Mouse (Mus musculus) cerebellum, adult 2 months (tissue): Measurements from ENCODE around the gene H2afy2. TPM values are rescaled to one million over a fixed set of nuclear protein-coding genes. Genes with fewer than 3 reads are reported as not detected.

Experiments used
- DNase-seq, 2 experiments: peaks; one replicate each; pipeline ENCODE4 v3.0.0; 2021
- H3K27ac ChIP-seq: fragments of 200-500 bp; 2 replicates; pipeline ENCODE4 v1.5.1; 2012; ENCODE audit warnings: low read length, control low read depth, inconsistent platforms; ENCODE audit not compliant: insufficient read depth
- H3K27me3 ChIP-seq: fragments of 200-500 bp; 2 replicates; pipeline ENCODE4 v1.6.1; 2012; ENCODE audit warnings: inconsistent platforms, mild to moderate bottlenecking, low read length, moderate library complexity; ENCODE audit not compliant: control insufficient read depth, insufficient read depth
- H3K4me1 ChIP-seq: fragments of 200-500 bp; 2 replicates; pipeline ENCODE4 v1.6.1; 2011; ENCODE audit warnings: low read length; ENCODE audit not compliant: control insufficient read depth, insufficient read depth
- H3K4me3 ChIP-seq: fragments of 200-500 bp; replicated peaks from 2 replicates; pipeline ENCODE3; 2011; ENCODE audit warnings: mild to moderate bottlenecking, low read depth, low read length, control low read depth; ENCODE audit not compliant: insufficient read depth
- CTCF ChIP-seq: fragments of 200-500 bp; IDR thresholded peaks from 2 replicates; pipeline ENCODE4 v1.5.1; 2011; ENCODE audit warnings: low read depth, mild to moderate bottlenecking, control low read depth, low read length, moderate library complexity, borderline replicate concordance; ENCODE audit not compliant: insufficient read depth
- POLR2A ChIP-seq: fragments of 200-500 bp; IDR thresholded peaks from 2 replicates; pipeline ENCODE4 v1.6.1; 2011; ENCODE audit warnings: low read length, control low read depth, borderline replicate concordance; ENCODE audit not compliant: insufficient read depth
- WGBS: fragments of 180-500 bp; shearing (Covaris S2); methylation state at CpG from one replicate; pipeline ENCODE4 v1.1.7; 2018; 5-methylcytosine and 5-hydroxymethylcytosine counted together
- polyA plus RNA-seq: library from polyadenylated mRNA; depleted of rRNA; stranded (reverse); fragments of >200 nt; gene quantifications from 2 replicates; pipeline ENCODE4 v1.2.3, GENCODE M21; 2012; rRNA removed

The H2afy2 gene
- polyA plus RNA-seq, result 20.8 and 23.0 TPM in 2 replicates

- WGBS, result under 1% methylated on average over 50 of the region's 50 CpGs
- Histone ChIP-seq H3K27me3 (no peaks in the 10 kb centered on the region), H3K4me3 (peak within 1 kb of the TSS; percentile 64), H3K4me1 (no peaks in the 10 kb centered on the region; the same call in 1 of the 2 replicates), H3K27ac (peak within 1 kb of the TSS; percentile 97)
- 0 out of 2 replicates have a peak, but pooled peaks have one; percentile 30 for TF ChIP-seq CTCF
- 0 out of 2 replicates have a peak, but pooled peaks have one; percentile 27 for TF ChIP-seq POLR2A
- peak; percentile 86 to 87 for DNase-seq
These were observed at the start of gene H2afy2 for GRCm38 (mm10) chr10:61783621-61784251. Gene H2afy2 (minus strand): TSS chr10:61784147.

- H3K4me1 ChIP-seq, result no peaks in the 10 kb centered on the region
- H3K27me3 ChIP-seq, result no peaks in the 10 kb centered on the region
- no peak for TF ChIP-seq CTCF
- no peak for TF ChIP-seq POLR2A
- 64% methylated on average over 11 of the region's 11 CpGs for WGBS
- DNase-seq, result peak in 1 of 2 experiments; percentile 11
- H3K27ac ChIP-seq, result no peak overlapping the region
- no peak overlapping the region for H3K4me3 ChIP-seq
These were observed 48.8 kb upstream of the H2afy2 start for GRCm38 (mm10) chr10:61832713-61833112.

- no peak for TF ChIP-seq CTCF
- no peak for TF ChIP-seq POLR2A
- WGBS, result 92% methylated on average over 6 of the region's 6 CpGs
- DNase-seq, result no peak
These were observed 47.8 kb upstream of the H2afy2 start for GRCm38 (mm10) chr10:61831741-61832140.

GRCm38 (mm10) chr10:61831251-61831650 lies 47.3 kb upstream of the H2afy2 start:
- DNase-seq, result no peak
- no peak overlapping the region for H3K27ac ChIP-seq
- H3K4me3 ChIP-seq, result no peak overlapping the region
- TF ChIP-seq POLR2A (no peak), CTCF (no peak)
- WGBS, result 76% methylated on average over 12 of the region's 12 CpGs
- H3K4me1 ChIP-seq, result no peaks in the 10 kb centered on the region
- no peaks in the 10 kb centered on the region for H3K27me3 ChIP-seq

More at GRCm38 (mm10) chr10:61831741-61832140, 47.8 kb upstream of the H2afy2 start:
- H3K4me1 ChIP-seq, result no peaks in the 10 kb centered on the region
- no peaks in the 10 kb centered on the region for H3K27me3 ChIP-seq
- no peak overlapping the region for H3K4me3 ChIP-seq
- H3K27ac ChIP-seq, result no peak overlapping the region

- H3K4me1 ChIP-seq, result no peaks in the 10 kb centered on the region
- 58% methylated on average over 9 of the region's 9 CpGs for WGBS
These were observed 46.9 kb upstream of the H2afy2 start for GRCm38 (mm10) chr10:61830817-61831216.

GRCm38 (mm10) chr10:61829046-61829445 lies 45.1 kb upstream of the H2afy2 start:
- no peaks in the 10 kb centered on the region for H3K4me1 ChIP-seq
- H3K27me3 ChIP-seq, result no peaks in the 10 kb centered on the region
- no peak overlapping the region for H3K27ac ChIP-seq
- no peak for DNase-seq
- H3K4me3 ChIP-seq, result no peak overlapping the region
- TF ChIP-seq CTCF (no peak), POLR2A (no peak)
- WGBS, result 64% methylated on average over 4 of the region's 4 CpGs

More at GRCm38 (mm10) chr10:61830817-61831216, 46.9 kb upstream of the H2afy2 start:
- TF ChIP-seq CTCF (no peak), POLR2A (no peak)
- Histone ChIP-seq H3K27ac (no peak overlapping the region), H3K27me3 (no peaks in the 10 kb centered on the region), H3K4me3 (no peak overlapping the region)
- no peak for DNase-seq

GRCm38 (mm10) chr10:61827950-61828936 lies 44.3 kb upstream of the H2afy2 start:
- H3K27ac ChIP-seq, result no peak overlapping the region
- H3K4me1 ChIP-seq, result no peaks in the 10 kb centered on the region
- DNase-seq, result no peak
- TF ChIP-seq POLR2A, result no peak
- TF ChIP-seq CTCF, result no peak
- 90% methylated on average over 32 of the region's 32 CpGs for WGBS
- no peak overlapping the region for H3K4me3 ChIP-seq
- no peaks in the 10 kb centered on the region for H3K27me3 ChIP-seq
